Mouse (Mus musculus) liver, embryonic 13.5 days (tissue): ENCODE measurements around the gene Mapk3. TPM values are rescaled to one million over a fixed set of nuclear protein-coding genes. Genes with fewer than 3 reads are reported as not detected.

Experiments used
- ATAC-seq: fragments of 200-750 bp; cut with Nextera tagmentation; 2 replicates; pipeline ENCODE4 v1.8.0; 2017; ENCODE audit warnings: low read depth, mild to moderate bottlenecking, moderate number of reproducible peaks, moderate library complexity
- DNase-seq: peaks from one replicate; pipeline ENCODE4 v3.0.0; 2022
- H3K27ac ChIP-seq: fragments of 300-500 bp; sonication (generic); 2 replicates; pipeline ENCODE4 v1.5.1; 2015; ENCODE audit warnings: moderate library complexity, mild to moderate bottlenecking, inconsistent platforms
- H3K27me3 ChIP-seq: fragments of 300-500 bp; sonication (generic); 2 replicates; pipeline ENCODE4 v1.6.1; 2015; ENCODE audit warnings: mild to moderate bottlenecking, inconsistent platforms
- H3K36me3 ChIP-seq: fragments of 300-500 bp; sonication (generic); 2 replicates; pipeline ENCODE4 v1.6.1; 2015; ENCODE audit warnings: mild to moderate bottlenecking, inconsistent platforms
- H3K4me1 ChIP-seq: fragments of 300-500 bp; sonication (generic); replicated peaks from 2 replicates; pipeline ENCODE4 v1.6.1; 2015; ENCODE audit warnings: inconsistent platforms
- H3K4me2 ChIP-seq: fragments of 300-500 bp; sonication (generic); 2 replicates; pipeline ENCODE4 v1.6.1; 2015; ENCODE audit warnings: inconsistent platforms, mild to moderate bottlenecking, moderate library complexity
- H3K4me3 ChIP-seq: fragments of 300-500 bp; sonication (generic); replicated peaks from 2 replicates; pipeline ENCODE4 v1.5.1; 2015; ENCODE audit warnings: mild to moderate bottlenecking, inconsistent platforms
- H3K9ac ChIP-seq: fragments of 300-500 bp; sonication (generic); 2 replicates; pipeline ENCODE4 v1.6.1; 2015; ENCODE audit warnings: mild to moderate bottlenecking, inconsistent platforms
- H3K9me3 ChIP-seq: fragments of 300-500 bp; sonication (generic); replicated peaks from 2 replicates; pipeline ENCODE4 v1.6.1; 2016; ENCODE audit warnings: inconsistent platforms
- WGBS: fragments of 180-500 bp; shearing (Covaris S2); methylation state at CpG from one replicate; pipeline ENCODE4 v1.1.7; 2015; ENCODE audit not compliant: insufficient replicate concordance; 5-methylcytosine and 5-hydroxymethylcytosine counted together
- polyA plus RNA-seq: library from polyadenylated mRNA; unstranded; fragments of >200 nt; fragmentation: Nextera tagmentation; extraction: Ambion mirVana; gene quantifications from 2 replicates; pipeline ENCODE4 v1.2.1, GENCODE M21; 2015

Gene Mapk3
- polyA plus RNA-seq, 1 experiment from 2014 or later = 19.0 TPM

DNA sequence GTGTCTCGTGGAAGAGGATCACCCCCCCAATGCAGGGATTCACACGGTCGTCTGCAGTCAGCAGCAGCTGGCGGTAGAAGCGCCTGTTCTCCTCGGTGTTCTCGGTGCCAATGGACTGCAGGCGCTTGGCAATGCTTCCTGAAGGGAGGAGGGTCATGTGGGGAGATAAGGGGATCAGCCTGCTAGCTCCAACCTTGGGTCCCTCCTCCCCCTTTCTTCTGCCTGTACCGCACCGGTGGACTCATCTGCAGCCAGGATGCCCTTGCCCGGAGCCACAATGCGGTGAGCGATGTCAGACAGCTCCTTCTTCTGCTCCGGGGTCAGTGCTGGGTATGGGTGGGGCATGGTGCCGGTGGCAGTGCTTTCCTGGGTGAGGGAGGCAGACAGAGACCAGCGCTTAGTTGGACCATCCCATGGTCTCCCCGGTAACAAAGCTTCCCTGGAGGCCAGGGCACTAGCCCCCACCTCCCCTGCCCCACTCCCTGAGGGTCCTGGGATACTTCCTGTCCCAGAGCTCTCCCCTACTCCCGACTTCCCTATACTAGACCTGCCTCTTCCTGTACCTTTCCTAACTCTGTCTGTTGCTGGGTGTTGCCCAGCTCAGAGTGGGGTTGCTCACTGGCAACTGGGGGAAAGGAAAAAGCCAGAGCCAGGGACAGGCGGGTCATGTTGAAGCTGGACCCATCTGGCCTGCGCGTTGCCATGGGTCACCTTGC is 38.2 kb downstream of the Mapk3 start, which contains the start of gene Fam57b:
Fam57b (plus strand) TSS at position 258 of the 716 bp plus-strand sequence.
- no peaks in the 10 kb centered on the region for H3K27me3 ChIP-seq
- peak; percentile 47 for DNase-seq
- WGBS = 8% methylated on average over 21 of the region's 21 CpGs
- peaks cover 81% of the 10 kb centered on the region for H3K4me1 ChIP-seq
- ATAC-seq = peak; percentile 2; the same call in 1 of the 2 replicates
- H3K9me3 ChIP-seq = no peaks in the 10 kb centered on the region
- H3K4me2 ChIP-seq = peak within 1 kb of the TSS; percentile 95
- H3K9ac ChIP-seq = peak within 1 kb of the TSS; percentile 79
- H3K4me3 ChIP-seq = peak within 1 kb of the TSS; percentile 78
- peaks cover 34% of the 10 kb centered on the region for H3K36me3 ChIP-seq
- H3K27ac ChIP-seq = peak within 1 kb of the TSS; percentile 92

DNA sequence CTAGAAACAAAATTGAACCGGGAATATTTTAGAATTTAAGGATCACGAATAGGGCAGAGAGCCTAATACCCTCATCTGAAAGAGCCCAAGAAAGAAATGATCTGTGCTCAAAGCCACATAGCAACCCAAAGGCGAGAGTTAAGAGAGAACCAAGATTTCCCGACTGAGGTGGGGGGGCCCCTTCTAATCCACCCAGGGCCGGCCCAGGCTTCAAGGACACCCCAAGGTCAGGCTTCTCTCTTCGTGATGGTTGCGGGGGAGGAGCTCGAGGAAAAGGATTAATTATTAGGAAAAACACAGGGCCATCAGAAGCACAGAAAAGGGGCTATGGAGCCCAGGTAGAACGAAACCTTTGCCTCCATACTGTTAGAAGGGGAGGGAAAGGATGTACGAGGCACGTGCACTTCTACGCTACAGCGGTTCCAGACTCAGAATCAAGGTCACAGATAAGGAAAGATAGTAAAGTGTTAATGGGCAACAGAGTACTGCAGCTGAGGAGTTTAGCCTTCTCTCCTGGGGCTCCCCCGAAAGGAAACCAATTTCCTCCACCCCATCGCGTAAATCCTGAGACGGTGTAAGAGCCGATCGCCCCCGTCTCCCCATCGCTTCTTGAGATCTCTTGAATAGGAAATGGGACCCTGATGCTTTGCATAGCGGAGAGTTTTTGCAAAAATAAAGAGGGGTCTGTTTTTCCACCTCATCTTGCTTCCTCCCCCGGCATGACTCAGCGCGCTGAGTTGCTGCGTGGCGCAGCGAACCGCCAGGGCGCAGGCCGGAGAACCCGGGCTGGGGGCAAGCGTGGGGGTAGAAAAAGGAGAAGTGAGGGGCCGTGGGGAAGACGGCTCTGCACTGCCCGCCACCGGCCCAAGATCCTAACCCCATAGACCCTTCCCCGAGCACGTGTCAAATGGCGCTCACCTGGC is 39.0 kb downstream of the Mapk3 start:
- Histone ChIP-seq H3K27ac (peak overlapping the region; percentile 92), H3K36me3 (peaks cover 34% of the 10 kb centered on the region), H3K27me3 (no peaks in the 10 kb centered on the region), H3K4me1 (peaks cover 81% of the 10 kb centered on the region), H3K9ac (peak overlapping the region; percentile 79), H3K4me2 (peak overlapping the region; percentile 95), H3K4me3 (peak overlapping the region; percentile 78), H3K9me3 (no peaks in the 10 kb centered on the region)
- peak; percentile 46 for DNase-seq
- peak; percentile 32 for ATAC-seq
- under 1% methylated on average over 40 of the region's 40 CpGs for WGBS

- DNase-seq (peak; percentile 95), ATAC-seq (peak; percentile 93)
- H3K27ac ChIP-seq = peak overlapping the region; percentile 92
- H3K4me3 ChIP-seq = peak overlapping the region; percentile 78
- H3K36me3 ChIP-seq = peaks cover 34% of the 10 kb centered on the region
- no peaks in the 10 kb centered on the region for H3K27me3 ChIP-seq
- no peaks in the 10 kb centered on the region for H3K9me3 ChIP-seq
- H3K9ac ChIP-seq = peak overlapping the region; percentile 79
- peak overlapping the region; percentile 95 for H3K4me2 ChIP-seq
- H3K4me1 ChIP-seq = peaks cover 82% of the 10 kb centered on the region
- WGBS = under 1% methylated on average over 30 of the region's 36 CpGs
Observed at GRCm38 (mm10) chr7:126799050-126799467, 39.7 kb downstream of the Mapk3 start.

DNA sequence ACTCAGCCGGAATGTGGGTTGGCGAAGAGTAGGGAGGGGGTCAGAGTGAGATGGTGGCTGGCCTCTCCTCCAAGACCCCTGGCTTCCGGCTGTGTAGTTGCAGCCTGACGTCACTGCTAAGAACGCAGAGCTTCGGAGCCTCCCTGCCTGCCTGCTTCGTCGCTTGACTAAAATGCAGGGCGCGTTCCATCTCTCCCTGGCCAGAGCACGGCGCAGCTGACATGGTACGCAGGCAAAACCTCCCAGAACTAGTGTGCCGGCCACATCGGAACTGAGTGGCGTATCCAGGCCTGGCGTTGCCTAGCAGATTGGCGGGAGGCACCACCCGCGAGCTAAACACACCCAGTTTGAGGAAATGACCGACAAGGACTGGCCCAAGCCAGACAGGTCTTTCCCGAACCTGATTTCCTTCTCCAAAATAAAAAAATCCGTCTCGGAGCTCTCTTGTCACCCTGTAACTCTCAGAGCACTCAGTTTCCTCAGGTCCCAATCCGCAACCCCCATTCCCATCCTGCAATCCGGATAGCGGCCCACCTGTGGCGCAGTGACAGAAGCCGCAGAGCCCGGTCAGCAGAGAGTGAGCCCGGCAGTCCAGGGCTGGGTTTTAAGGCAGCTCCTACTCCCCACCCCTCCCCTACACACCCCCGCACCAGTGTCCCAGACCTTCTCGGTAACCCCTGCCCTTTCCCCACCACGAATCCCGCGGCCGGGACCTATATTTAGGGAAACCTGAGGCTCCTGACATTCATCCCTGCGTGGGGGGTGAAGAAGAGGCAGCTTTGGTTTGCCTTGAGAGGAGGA is 40.3 kb downstream of the Mapk3 start:
- WGBS = 2% methylated on average over 38 of the region's 38 CpGs
- peaks cover 30% of the 10 kb centered on the region for H3K36me3 ChIP-seq
- no peak for DNase-seq
- H3K4me2 ChIP-seq = peak overlapping the region; percentile 95
- H3K27ac ChIP-seq = peak overlapping the region; percentile 90
- no peaks in the 10 kb centered on the region for H3K9me3 ChIP-seq
- H3K4me3 ChIP-seq = peak overlapping the region; percentile 78
- peak; percentile 71 for ATAC-seq
- H3K9ac ChIP-seq = peak overlapping the region; percentile 79
- no peaks in the 10 kb centered on the region for H3K27me3 ChIP-seq
- H3K4me1 ChIP-seq = peaks cover 79% of the 10 kb centered on the region

DNA sequence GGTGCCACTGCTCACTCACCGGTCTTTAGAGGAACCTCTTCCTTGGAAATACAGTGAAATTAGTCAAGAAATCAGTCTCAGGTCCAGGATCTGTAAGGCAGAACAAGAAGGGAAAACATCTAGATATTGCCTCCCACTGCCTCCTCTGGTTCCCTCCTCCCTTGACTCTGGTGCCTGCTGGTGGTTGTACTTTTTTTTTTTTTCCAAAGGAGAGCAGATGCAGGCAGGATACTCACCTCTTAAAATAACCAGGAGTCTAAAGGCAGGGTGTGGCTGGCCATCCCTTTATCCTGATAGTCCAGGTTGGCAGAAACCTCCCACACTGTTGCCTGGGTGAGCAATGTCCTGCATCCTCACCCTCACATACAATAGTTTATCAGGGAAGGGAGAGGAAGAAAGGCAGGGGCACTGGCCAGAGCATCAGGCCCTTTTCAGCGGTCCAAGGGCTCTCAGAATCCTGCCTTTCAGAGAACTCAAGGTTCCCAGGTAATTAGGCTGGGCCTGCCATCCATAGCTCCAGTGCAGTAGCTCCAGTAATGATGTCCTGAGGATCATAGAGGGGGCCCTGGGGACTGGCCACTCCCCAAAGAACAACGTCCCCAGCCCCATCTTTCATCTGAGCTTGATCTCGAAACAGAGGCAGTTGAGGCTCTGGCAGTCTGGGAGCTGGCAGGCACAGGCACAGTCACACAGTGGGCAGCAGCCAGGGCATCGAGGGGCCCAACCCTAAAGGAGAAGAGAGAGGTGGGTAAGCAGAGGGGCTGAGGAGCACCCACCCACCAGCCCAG is 41.1 kb downstream of the Mapk3 start:
- WGBS = 61% methylated on average over 5 of the region's 5 CpGs
- Histone ChIP-seq H3K4me1 (peaks cover 71% of the 10 kb centered on the region), H3K27me3 (no peaks in the 10 kb centered on the region), H3K9me3 (no peaks in the 10 kb centered on the region), H3K4me2 (peak overlapping the region; percentile 95), H3K9ac (peak overlapping the region; percentile 79), H3K27ac (peak overlapping the region; percentile 90), H3K36me3 (peaks cover 22% of the 10 kb centered on the region), H3K4me3 (peak overlapping the region; percentile 78)
- DNase-seq = no peak
- ATAC-seq = no peak

- peak overlapping the region; percentile 95; the same call in 1 of the 2 replicates for H3K4me2 ChIP-seq
- WGBS = 93% methylated on average over 16 of the region's 16 CpGs
- H3K27me3 ChIP-seq = no peaks in the 10 kb centered on the region
- peaks cover 16% of the 10 kb centered on the region for H3K36me3 ChIP-seq
- no peak overlapping the region for H3K27ac ChIP-seq
- no peak for ATAC-seq
- H3K9me3 ChIP-seq = no peaks in the 10 kb centered on the region
- no peak overlapping the region for H3K4me3 ChIP-seq
- DNase-seq = no peak
- H3K9ac ChIP-seq = no peak overlapping the region
- H3K4me1 ChIP-seq = peaks cover 68% of the 10 kb centered on the region
Observed at GRCm38 (mm10) chr7:126801057-126801422, 41.6 kb downstream of the Mapk3 start.

DNA sequence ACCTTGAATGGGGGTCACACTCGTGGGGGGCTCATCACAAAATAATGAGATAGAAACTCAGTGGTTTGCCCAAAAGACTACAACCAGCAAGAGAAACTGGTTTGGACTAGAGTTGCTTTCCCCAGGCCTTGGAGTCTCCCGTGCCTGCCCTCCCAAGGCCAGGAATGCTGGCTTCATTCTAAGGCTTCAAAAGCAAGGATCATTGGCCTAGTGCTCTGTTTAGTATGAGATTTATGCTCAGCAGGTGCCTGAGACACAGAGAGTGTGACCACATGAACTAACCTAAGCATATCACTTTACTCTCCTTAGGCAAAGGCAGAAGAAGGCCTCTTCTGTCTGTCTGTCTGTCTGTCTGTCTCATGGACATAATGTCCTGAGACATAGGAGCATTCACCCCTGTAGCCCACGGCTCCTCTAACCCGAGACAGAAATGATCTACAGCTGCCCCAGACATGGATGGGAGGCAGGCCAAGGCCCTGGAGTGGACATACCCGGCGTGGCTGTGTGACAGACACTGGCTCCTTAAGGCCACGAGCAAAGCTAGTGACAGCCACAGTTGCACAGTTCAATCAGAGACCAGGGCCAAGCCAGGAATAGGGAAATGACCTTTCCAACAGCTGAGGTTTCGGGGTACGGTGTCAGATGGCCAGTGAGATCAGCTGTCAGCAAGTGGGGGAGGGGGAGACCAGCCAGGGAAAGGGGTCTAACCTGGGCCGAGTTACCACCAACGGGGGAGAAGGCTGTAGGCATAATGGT is 42.9 kb downstream of the Mapk3 start:
- Histone ChIP-seq H3K4me3 (no peak overlapping the region), H3K36me3 (peaks cover 3% of the 10 kb centered on the region), H3K4me2 (no peak overlapping the region), H3K9ac (no peak overlapping the region), H3K27ac (no peak overlapping the region), H3K9me3 (no peaks in the 10 kb centered on the region), H3K27me3 (no peaks in the 10 kb centered on the region), H3K4me1 (peaks cover 61% of the 10 kb centered on the region)
- ATAC-seq (no peak), DNase-seq (no peak)
- 68% methylated on average over 11 of the region's 11 CpGs for WGBS

DNA sequence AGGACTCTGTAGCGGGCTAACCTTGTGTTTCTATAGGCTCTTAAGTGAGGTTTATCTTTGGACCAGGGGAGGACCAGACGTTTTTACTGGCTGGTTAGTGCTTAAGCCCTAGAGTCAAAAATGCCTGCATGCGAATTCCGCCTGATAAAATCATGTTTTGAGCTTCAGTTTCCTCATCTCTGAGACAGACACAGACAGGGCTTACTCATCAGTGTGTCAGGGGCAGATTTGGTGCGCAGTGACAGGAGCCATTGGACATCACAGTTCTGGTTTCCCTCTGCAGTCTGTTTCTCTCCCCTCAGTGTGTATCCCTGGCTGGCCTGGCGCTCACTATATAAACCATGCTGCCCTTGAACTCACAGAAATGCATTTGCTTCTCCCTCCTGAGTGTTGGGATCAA is 43.8 kb downstream of the Mapk3 start:
- Histone ChIP-seq H3K27me3 (no peaks in the 10 kb centered on the region), H3K27ac (no peak overlapping the region), H3K4me2 (no peak overlapping the region), H3K9me3 (no peaks in the 10 kb centered on the region), H3K9ac (no peak overlapping the region), H3K36me3 (no peaks in the 10 kb centered on the region), H3K4me1 (peaks cover 61% of the 10 kb centered on the region), H3K4me3 (no peak overlapping the region)
- 41% methylated on average over 6 of the region's 6 CpGs for WGBS
- ATAC-seq (no peak), DNase-seq (no peak)

DNA sequence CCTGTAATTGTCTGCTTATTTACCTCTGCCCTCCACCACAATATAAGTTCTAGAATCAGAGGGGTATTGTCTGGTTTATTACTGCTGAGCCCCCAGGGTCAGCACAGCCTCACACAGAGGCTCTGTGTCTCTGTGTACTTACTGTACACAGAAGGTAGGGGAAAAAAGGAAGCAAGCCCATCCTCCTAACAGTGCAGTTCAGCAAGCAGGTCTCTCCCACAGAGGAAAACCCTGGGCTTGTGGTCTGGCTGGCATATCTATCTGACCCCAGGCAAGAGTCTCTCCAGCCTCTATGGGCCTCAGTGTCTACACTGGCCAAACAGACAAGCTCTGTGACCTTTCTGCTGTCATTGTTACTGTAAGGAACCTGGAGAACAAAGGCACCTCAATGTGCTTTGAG is 44.4 kb downstream of the Mapk3 start:
- Histone ChIP-seq H3K36me3 (no peaks in the 10 kb centered on the region), H3K9me3 (no peaks in the 10 kb centered on the region), H3K9ac (no peak overlapping the region), H3K4me2 (no peak overlapping the region), H3K4me3 (no peak overlapping the region), H3K27ac (no peak overlapping the region), H3K27me3 (no peaks in the 10 kb centered on the region), H3K4me1 (peaks cover 62% of the 10 kb centered on the region)
- ATAC-seq (no peak), DNase-seq (no peak)

DNA sequence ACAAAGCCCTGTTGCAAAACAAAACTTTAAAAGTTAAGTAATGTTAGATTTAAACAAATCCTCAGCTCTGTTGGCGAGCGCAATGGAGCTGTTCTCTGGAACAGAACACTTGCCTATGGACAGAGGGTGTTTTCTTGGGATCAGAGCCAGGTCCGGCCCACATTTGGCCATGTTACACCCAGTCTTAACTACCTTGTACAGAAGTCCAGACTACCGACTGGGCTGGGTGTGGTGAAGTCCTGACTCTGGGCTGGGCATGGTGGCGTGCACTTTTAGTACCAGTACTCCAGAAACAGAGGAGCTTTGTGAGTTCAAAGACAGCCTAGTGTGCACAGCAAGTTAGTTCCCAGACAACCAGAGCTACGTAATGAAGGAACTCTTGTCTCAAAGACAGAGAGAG is 47.6 kb downstream of the Mapk3 start:
- ATAC-seq (no peak), DNase-seq (no peak)
- WGBS = 76% methylated on average over 6 of the region's 6 CpGs
- Histone ChIP-seq H3K4me3 (no peak overlapping the region), H3K27me3 (no peaks in the 10 kb centered on the region), H3K27ac (no peak overlapping the region), H3K36me3 (no peaks in the 10 kb centered on the region), H3K4me2 (no peak overlapping the region), H3K4me1 (peaks cover 58% of the 10 kb centered on the region), H3K9me3 (no peaks in the 10 kb centered on the region), H3K9ac (no peak overlapping the region)
